Comparison of ENCODE assay signal across 28 mouse cellular contexts in the genomic region with DNA sequence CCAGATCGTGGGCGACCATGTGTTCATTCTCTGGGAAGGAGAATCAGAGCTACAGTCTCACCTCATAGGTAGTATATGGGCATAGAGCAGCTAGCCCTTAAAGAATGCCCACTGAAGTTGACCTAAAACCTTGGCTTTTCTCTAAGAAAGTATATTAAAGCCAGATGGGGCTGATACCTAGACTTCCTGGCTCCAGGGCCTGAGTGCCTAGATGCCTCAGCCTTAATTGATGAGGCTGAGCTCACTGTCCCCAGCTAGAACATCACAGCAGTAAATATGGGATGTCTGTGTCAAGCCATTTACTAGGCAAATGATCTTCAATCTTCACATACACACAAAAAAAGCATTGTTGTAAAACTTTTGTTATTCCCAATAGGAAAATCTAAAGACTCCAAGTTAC. TPM values are rescaled to one million over a fixed set of nuclear protein-coding genes. Genes with fewer than 3 reads are reported as not detected.
DNase-seq lines count a peak whose midpoint lies in the region; ATAC-seq lines count a peak whose summit lies in the region.
"Had no signal": no experiment of that assay in that cellular context is flagged by ENCODE, and none has a peak within 500 bp of the region (broad histone marks: within the 10 kb centered on the region; RNA-seq: fewer than 3 reads in every experiment).

No protein-coding gene starts in this region.

- no peaks in the 10 kb centered on the region for H3K27me3 ChIP-seq in embryonic facial prominence, embryonic 11.5 days (ENCODE audit: control insufficient read depth, insufficient read depth, low read length)
- H3K27me3 ChIP-seq in embryonic facial prominence, embryonic 10.5 days (replicated peaks; ENCODE audit: low read depth, poor library complexity, severe bottlenecking): no peaks in the 10 kb centered on the region
- H3K27me3 ChIP-seq in forebrain, embryonic 11.5 days (ENCODE audit: control insufficient read depth, insufficient read depth, low read length): no peaks in the 10 kb centered on the region
- H3K27me3 ChIP-seq in liver, embryonic 12.5 days (replicated peaks): no peaks in the 10 kb centered on the region
- H3K27me3 ChIP-seq: CH12.LX; embryonic facial prominence, embryonic 13.5 days; embryonic facial prominence, embryonic 15.5 days; forebrain, embryonic 13.5 days; forebrain, embryonic 15.5 days had no signal

- WGBS in embryonic facial prominence, embryonic 11.5 days: 59% methylated on average over 2 of the region's 2 CpGs
- 67% methylated on average over 2 of the region's 2 CpGs for WGBS in embryonic facial prominence, embryonic 10.5 days
- WGBS in forebrain, embryonic 11.5 days: 83% methylated on average over 2 of the region's 2 CpGs
- WGBS in liver, embryonic 12.5 days (ENCODE audit: insufficient replicate concordance): 60% methylated on average over 2 of the region's 2 CpGs

- no peak overlapping the region for H3K4me2 ChIP-seq in embryonic facial prominence, embryonic 11.5 days (ENCODE audit: low read depth, low read length)
- no peak overlapping the region for H3K4me2 ChIP-seq in forebrain, embryonic 11.5 days (ENCODE audit: low read depth, low read length, severe bottlenecking)
- no peak overlapping the region for H3K4me2 ChIP-seq in liver, embryonic 12.5 days
- H3K4me2 ChIP-seq: embryonic facial prominence, embryonic 13.5 days; embryonic facial prominence, embryonic 15.5 days; forebrain, embryonic 13.5 days; forebrain, embryonic 15.5 days had no signal

- no peak for ATAC-seq in embryonic facial prominence, embryonic 11.5 days (replicated peaks; ENCODE audit: insufficient number of reproducible peaks, low FRiP score, low TSS enrichment, low read depth)
- no peak for ATAC-seq in forebrain, embryonic 11.5 days (replicated peaks; ENCODE audit: low FRiP score)
- no peak for ATAC-seq in liver, embryonic 12.5 days
- ATAC-seq: CD4-positive, CD25-positive, alpha-beta regulatory T cell, adult 4 months; forebrain, embryonic 13.5 days; forebrain, embryonic 15.5 days; forebrain, postnatal 0 days had no signal

- H3K9me3 ChIP-seq in embryonic facial prominence, embryonic 11.5 days (replicated peaks; ENCODE audit: control insufficient read depth, low read length): no peaks in the 10 kb centered on the region
- H3K9me3 ChIP-seq in embryonic facial prominence, embryonic 10.5 days: no peaks in the 10 kb centered on the region
- no peaks in the 10 kb centered on the region for H3K9me3 ChIP-seq in forebrain, embryonic 11.5 days (ENCODE audit: control insufficient read depth, low read length)
- H3K9me3 ChIP-seq in liver, embryonic 12.5 days (replicated peaks): no peaks in the 10 kb centered on the region
- H3K9me3 ChIP-seq: embryonic facial prominence, embryonic 13.5 days; embryonic facial prominence, embryonic 15.5 days; forebrain, embryonic 10.5 days; forebrain, embryonic 13.5 days; forebrain, embryonic 15.5 days; G1E had no signal

- H3K9ac ChIP-seq in embryonic facial prominence, embryonic 11.5 days (replicated peaks; ENCODE audit: low read length): no peak overlapping the region
- H3K9ac ChIP-seq in forebrain, embryonic 11.5 days (ENCODE audit: low read length): no peak overlapping the region
- no peak overlapping the region for H3K9ac ChIP-seq in liver, embryonic 12.5 days
- H3K9ac ChIP-seq: embryonic facial prominence, embryonic 13.5 days; embryonic facial prominence, embryonic 15.5 days; forebrain, embryonic 13.5 days; forebrain, embryonic 15.5 days; forebrain, postnatal 0 days had no signal

- no peak overlapping the region for H3K4me3 ChIP-seq in embryonic facial prominence, embryonic 11.5 days (ENCODE audit: low read depth, low read length)
- H3K4me3 ChIP-seq in embryonic facial prominence, embryonic 10.5 days: no peak overlapping the region
- H3K4me3 ChIP-seq in forebrain, embryonic 11.5 days (ENCODE audit: low read depth, low read length): no peak overlapping the region
- H3K4me3 ChIP-seq in liver, embryonic 12.5 days: no peak overlapping the region
- H3K4me3 ChIP-seq: embryonic facial prominence, embryonic 13.5 days; embryonic facial prominence, embryonic 15.5 days; erythroblast, embryonic 14.5 days; forebrain, embryonic 10.5 days; forebrain, embryonic 13.5 days; forebrain, embryonic 15.5 days had no signal

- no peaks in the 10 kb centered on the region for H3K36me3 ChIP-seq in embryonic facial prominence, embryonic 11.5 days (replicated peaks; ENCODE audit: control insufficient read depth, insufficient read depth, low read depth, low read length)
- H3K36me3 ChIP-seq in embryonic facial prominence, embryonic 10.5 days (replicated peaks): no peaks in the 10 kb centered on the region
- no peaks in the 10 kb centered on the region for H3K36me3 ChIP-seq in forebrain, embryonic 11.5 days (ENCODE audit: control insufficient read depth, insufficient read depth, low read length)
- H3K36me3 ChIP-seq in liver, embryonic 12.5 days: no peaks in the 10 kb centered on the region
- H3K36me3 ChIP-seq: embryonic facial prominence, embryonic 13.5 days; embryonic facial prominence, embryonic 15.5 days; forebrain, embryonic 10.5 days; forebrain, embryonic 15.5 days; G1E had no signal

- H3K4me1 ChIP-seq in embryonic facial prominence, embryonic 11.5 days (ENCODE audit: control insufficient read depth, insufficient read depth, low read length): no peaks in the 10 kb centered on the region
- no peaks in the 10 kb centered on the region for H3K4me1 ChIP-seq in embryonic facial prominence, embryonic 10.5 days
- H3K4me1 ChIP-seq in forebrain, embryonic 11.5 days (replicated peaks; ENCODE audit: control insufficient read depth, insufficient read depth, low read length): no peaks in the 10 kb centered on the region
- no peaks in the 10 kb centered on the region for H3K4me1 ChIP-seq in liver, embryonic 12.5 days
- H3K4me1 ChIP-seq: forebrain, embryonic 10.5 days; forebrain, embryonic 13.5 days; forebrain, embryonic 15.5 days had no signal

- DNase-seq in embryonic facial prominence, embryonic 11.5 days (ENCODE audit: low spot score): peak; percentile 6
- DNase-seq in embryonic facial prominence, embryonic 10.5 days (ENCODE audit: low spot score): no peak
- peak; percentile 52 for DNase-seq in 3T3-L1 (ENCODE audit: low read depth, low spot score)
- DNase-seq in NIH3T3 (ENCODE audit: low read depth): peak; percentile 9
- peak; percentile 7 for DNase-seq in embryo, embryonic 11 days
- no peak for DNase-seq in forebrain, embryonic 11.5 days (ENCODE audit: low spot score)
- DNase-seq: adrenal gland, adult 2 months; adrenal gland, postnatal 10 days; adrenal gland, postnatal 25 days; B cell, adult 2 months; cerebellum, adult 11 months; cerebellum, adult 18-20 months; cerebellum, adult 8-10 months; cerebellum, adult 9-11 months; cerebellum, postnatal 14 days; cerebellum, postnatal 36 days; forebrain, postnatal 0 days had no signal

- H3K27ac ChIP-seq in embryonic facial prominence, embryonic 11.5 days (replicated peaks; ENCODE audit: low read depth, low read length): no peak overlapping the region
- H3K27ac ChIP-seq in embryonic facial prominence, embryonic 10.5 days (replicated peaks): no peak overlapping the region
- no peak overlapping the region for H3K27ac ChIP-seq in forebrain, embryonic 11.5 days (ENCODE audit: low read depth, low read length)
- no peak overlapping the region for H3K27ac ChIP-seq in liver, embryonic 12.5 days
- H3K27ac ChIP-seq: embryonic facial prominence, embryonic 13.5 days; embryonic facial prominence, embryonic 15.5 days; forebrain, embryonic 10.5 days; forebrain, embryonic 13.5 days; forebrain, embryonic 15.5 days had no signal

RNA-seq across cellular contexts. Expression of a gene that starts 32.1 kb away (rescaled TPM):
- polyA plus RNA-seq in embryonic facial prominence, embryonic 11.5 days (2014; fragmentation: Nextera tagmentation; extraction: Ambion mirVana): not detected in 2 replicates
- not detected in 2 replicates for polyA plus RNA-seq in embryonic facial prominence, embryonic 10.5 days (2016; fragmentation: Nextera tagmentation; extraction: Ambion mirVana)
- polyA plus RNA-seq in forebrain, embryonic 11.5 days (2014; fragmentation: Nextera tagmentation; extraction: Ambion mirVana): not detected in 2 replicates
- polyA plus RNA-seq in liver, embryonic 12.5 days (2016; fragmentation: Nextera tagmentation; extraction: Ambion mirVana): not detected in 2 replicates
- polyA plus RNA-seq: adrenal gland, adult 2 months; brain, embryonic 14.5 days; CD4-positive, CD25-positive, alpha-beta regulatory T cell, adult 4 months; embryonic facial prominence, embryonic 13.5 days; embryonic facial prominence, embryonic 15.5 days; erythroblast, embryonic 14.5 days; forebrain, embryonic 10.5 days; forebrain, embryonic 13.5 days; forebrain, embryonic 15.5 days; forebrain, postnatal 0 days; G1E had no signal

Comparison
In these comparisons a context has a peak if more than half of its experiments do, and no peak if none do; other contexts are left out.
1. DNase-seq: peak in embryonic facial prominence, embryonic 11.5 days (single experiment), 3T3-L1 (single experiment), NIH3T3 (single experiment) and embryo, embryonic 11 days (single experiment); none in embryonic facial prominence, embryonic 10.5 days (single experiment) and forebrain, embryonic 11.5 days (single experiment).